Mouse (Mus musculus) cerebellum, adult 9-10 months (tissue): Measurements from ENCODE around the gene Hsf4.

Experiments used
- DNase-seq: peaks from one replicate; pipeline ENCODE4 v3.0.0; 2022

The Hsf4 gene

GRCm38 (mm10) chr8:105306146-105306691 lies 36.6 kb downstream of the Hsf4 start:
- DNase-seq: peak; percentile 68

- DNase-seq: peak; percentile 57
Measured at GRCm38 (mm10) chr8:105307670-105308069, 38.1 kb downstream of the Hsf4 start.

GRCm38 (mm10) chr8:105308428-105308827 lies 38.8 kb downstream of the Hsf4 start:
- peak; percentile 65 for DNase-seq

- DNase-seq: peak; percentile 96
Measured at GRCm38 (mm10) chr8:105309142-105309847, 39.7 kb downstream of the Hsf4 start.

GRCm38 (mm10) chr8:105310118-105310517 lies 40.5 kb downstream of the Hsf4 start:
- DNase-seq: no peak

GRCm38 (mm10) chr8:105311718-105312117 lies 42.1 kb downstream of the Hsf4 start:
- no peak for DNase-seq

GRCm38 (mm10) chr8:105312891-105313481 lies 43.4 kb downstream of the Hsf4 start:
- peak; percentile 74 for DNase-seq

GRCm38 (mm10) chr8:105313622-105314402 lies 44.2 kb downstream of the Hsf4 start:
- no peak for DNase-seq

GRCm38 (mm10) chr8:105315073-105315769 lies 45.6 kb downstream of the Hsf4 start:
- DNase-seq: peak; percentile 74

- peak; percentile 40 for DNase-seq
Measured at GRCm38 (mm10) chr8:105317941-105318340, 48.3 kb downstream of the Hsf4 start.

GRCm38 (mm10) chr8:105318662-105319190 lies 49.1 kb downstream of the Hsf4 start:
- no peak for DNase-seq

GRCm38 (mm10) chr8:105323183-105323582 lies 53.6 kb downstream of the Hsf4 start:
- DNase-seq: no peak
